Mouse (Mus musculus): ENCODE measurements around the gene Ryr3.

DNA sequence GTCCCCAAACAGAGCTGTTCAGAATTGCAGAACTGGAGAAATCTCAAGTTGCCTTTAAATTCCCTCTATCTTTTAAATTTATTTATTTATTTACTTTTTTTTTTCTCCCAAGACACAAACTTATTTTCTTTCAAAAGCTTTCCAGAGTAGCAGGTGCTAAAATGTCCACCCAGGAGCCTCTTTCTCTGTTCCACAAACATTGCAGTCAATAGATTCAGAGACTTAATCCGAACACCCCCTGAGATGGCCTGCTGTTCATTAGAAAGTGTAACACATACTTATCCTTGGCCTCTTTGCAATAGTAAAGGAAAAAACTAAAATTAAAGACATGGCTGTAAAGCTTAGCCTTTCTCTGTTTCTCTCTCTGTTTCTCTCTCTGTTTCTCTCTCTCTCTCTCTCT is 539.6 kb downstream of the Ryr3 start:
- TF ChIP-seq CTCF (IDR thresholded peaks at IDR 0.05; ENCODE audit: insufficient read depth, low read depth, low read length) (no peak), POLR2A (IDR thresholded peaks at IDR 0.05; ENCODE audit: insufficient read depth, low read depth, low read length) (no peak)

Measured in olfactory bulb, adult 2 months (tissue).